Mouse (Mus musculus) stomach, embryonic 14.5 days (tissue): ENCODE data around the gene Shank1. TPM values are rescaled to one million over a fixed set of nuclear protein-coding genes. Genes with fewer than 3 reads are reported as not detected.
A peak's percentile ranks its signal among the peaks of the same experiment; 100 is the strongest.

Source experiments
- ATAC-seq: fragments of 200-750 bp; cut with Nextera tagmentation; 2 replicates; pipeline ENCODE4 v1.8.0; 2017; ENCODE audit warnings: low read depth, moderate TSS enrichment; ENCODE audit not compliant: insufficient number of reproducible peaks, insufficient read depth, low FRiP score
- H3K27ac ChIP-seq: fragments of 300-500 bp; sonication (generic); 2 replicates; pipeline ENCODE4 v1.5.1; 2014; ENCODE audit warnings: mild to moderate bottlenecking, low read length, moderate library complexity, mixed read lengths
- H3K27me3 ChIP-seq: fragments of 300-500 bp; sonication (generic); 2 replicates; pipeline ENCODE4 v1.6.1; 2014; ENCODE audit warnings: low read length, control low read depth, mixed read lengths; ENCODE audit not compliant: control insufficient read depth, insufficient read depth
- H3K36me3 ChIP-seq: fragments of 300-500 bp; sonication (generic); 2 replicates; pipeline ENCODE4 v1.6.1; 2014; ENCODE audit warnings: mild to moderate bottlenecking, control low read depth, low read length, moderate library complexity, mixed read lengths; ENCODE audit not compliant: control insufficient read depth, insufficient read depth
- H3K4me1 ChIP-seq: fragments of 300-500 bp; sonication (generic); 2 replicates; pipeline ENCODE4 v1.6.1; 2014; ENCODE audit warnings: low read length, control low read depth, mixed read lengths; ENCODE audit not compliant: control insufficient read depth, insufficient read depth
- H3K4me2 ChIP-seq: fragments of 300-500 bp; sonication (generic); replicated peaks from 2 replicates; pipeline ENCODE4 v1.6.1; 2014; ENCODE audit warnings: low read depth, low read length, control low read depth
- H3K4me3 ChIP-seq: fragments of 300-500 bp; sonication (generic); 2 replicates; pipeline ENCODE4 v1.5.1; 2014; ENCODE audit warnings: low read depth, low read length, control low read depth
- H3K9ac ChIP-seq: fragments of 300-500 bp; sonication (generic); replicated peaks from 2 replicates; pipeline ENCODE4 v1.6.1; 2014; ENCODE audit warnings: low read depth, mild to moderate bottlenecking, control low read depth, low read length, moderate library complexity, mixed read lengths
- H3K9me3 ChIP-seq: fragments of 300-500 bp; sonication (generic); 2 replicates; pipeline ENCODE4 v1.6.1; 2016; ENCODE audit warnings: low read depth, low read length, control low read depth; ENCODE audit not compliant: control insufficient read depth
- WGBS: fragments of 180-500 bp; shearing (Covaris S2); extraction: QIAGEN DNeasy Blood & Tissue Kit; methylation state at CpG from one replicate; pipeline ENCODE4 v1.1.7; 2014; 5-methylcytosine and 5-hydroxymethylcytosine counted together
- polyA plus RNA-seq: library from polyadenylated mRNA; unstranded; fragments of >200 nt; fragmentation: Nextera tagmentation; extraction: Ambion mirVana; gene quantifications from 2 replicates; pipeline ENCODE4 v1.2.1, GENCODE M21; 2014

Shank1 gene
- polyA plus RNA-seq, 1 experiment from 2014 or later: 4.5 TPM

DNA sequence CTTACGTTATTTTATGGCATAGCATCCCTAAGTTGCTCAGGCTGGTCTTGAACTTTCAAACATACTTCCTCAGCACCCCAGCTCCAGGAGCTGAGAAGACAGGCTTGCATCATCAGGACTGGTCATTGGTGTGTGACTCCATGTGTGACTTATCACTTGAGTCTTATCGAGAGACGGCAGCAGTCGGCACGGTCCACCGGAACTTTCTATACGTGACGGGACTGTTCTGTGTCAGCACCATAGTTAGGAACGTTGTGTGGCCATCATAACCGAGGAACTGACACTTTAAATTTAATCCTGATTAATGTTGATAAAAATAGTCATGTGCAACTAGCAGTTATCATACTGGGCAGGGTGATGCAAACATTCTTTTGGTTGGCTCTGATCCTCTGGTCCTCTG, 31.1 kb downstream of the Shank1 start:
- WGBS: 79% methylated on average over 10 of the region's 10 CpGs
- 0 out of 2 replicates have a peak, but pooled peaks cover 4% of the 10 kb centered on the region for H3K4me1 ChIP-seq
- no peaks in the 10 kb centered on the region for H3K9me3 ChIP-seq
- no peak for ATAC-seq
- H3K27me3 ChIP-seq: peaks cover 26% of the 10 kb centered on the region
- no peak overlapping the region for H3K27ac ChIP-seq
- no peak overlapping the region for H3K9ac ChIP-seq
- no peak overlapping the region for H3K4me2 ChIP-seq
- no peaks in the 10 kb centered on the region for H3K36me3 ChIP-seq
- H3K4me3 ChIP-seq: no peak overlapping the region

DNA sequence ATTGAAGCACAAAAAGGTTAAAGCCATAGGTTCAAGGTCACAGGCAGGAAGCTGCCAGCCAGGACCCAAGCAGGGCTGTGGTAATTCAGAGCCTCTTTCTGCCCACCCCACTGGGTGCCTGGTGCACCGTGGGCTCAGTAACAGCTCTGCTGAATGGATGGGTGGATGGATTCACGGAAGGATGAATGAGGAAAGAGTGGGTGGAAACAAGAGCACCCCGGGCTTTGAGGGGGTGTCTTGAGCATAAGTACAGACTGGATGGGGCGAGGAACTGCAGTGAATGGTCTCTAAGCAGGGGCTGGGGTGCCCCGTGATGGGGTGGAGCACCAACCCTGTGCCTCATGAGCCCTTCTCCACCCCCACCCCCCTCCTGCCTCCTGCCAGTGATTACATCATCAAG, 31.7 kb downstream of the Shank1 start:
- 67% methylated on average over 5 of the region's 5 CpGs for WGBS
- H3K4me3 ChIP-seq: no peak overlapping the region
- H3K27ac ChIP-seq: no peak overlapping the region
- no peak for ATAC-seq
- H3K9me3 ChIP-seq: no peaks in the 10 kb centered on the region
- no peaks in the 10 kb centered on the region for H3K4me1 ChIP-seq
- H3K4me2 ChIP-seq: no peak overlapping the region
- H3K9ac ChIP-seq: no peak overlapping the region
- peaks cover 20% of the 10 kb centered on the region for H3K27me3 ChIP-seq
- H3K36me3 ChIP-seq: no peaks in the 10 kb centered on the region

DNA sequence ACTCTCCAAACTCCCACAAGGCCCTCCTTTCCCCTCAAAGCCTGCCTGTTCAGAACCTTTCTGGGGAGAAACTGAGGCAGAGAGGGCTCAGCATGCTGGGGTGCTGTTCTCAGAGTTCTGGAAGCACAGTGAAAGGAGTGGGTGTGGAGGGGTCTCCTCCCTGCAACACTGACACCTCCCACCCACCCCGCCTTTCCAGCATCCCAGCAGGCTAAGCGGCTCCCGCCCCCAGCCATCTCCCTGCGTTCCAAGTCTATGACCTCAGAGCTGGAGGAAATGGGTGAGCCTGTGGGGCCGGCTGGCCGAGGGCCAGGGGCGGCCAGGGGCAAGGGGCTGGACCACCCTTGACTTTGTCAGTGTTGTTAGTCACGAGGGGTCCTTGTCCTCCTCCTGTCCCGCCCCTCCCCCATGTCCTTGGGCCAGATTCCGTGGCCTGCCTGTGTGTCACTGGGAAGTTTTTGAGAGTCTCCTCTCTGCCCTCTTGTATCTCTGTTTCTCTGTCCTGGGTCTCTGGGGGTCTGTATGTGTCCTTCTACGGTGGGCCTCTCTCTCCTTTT, 33.5 kb downstream of the Shank1 start:
- H3K9me3 ChIP-seq: no peaks in the 10 kb centered on the region
- no peaks in the 10 kb centered on the region for H3K36me3 ChIP-seq
- H3K4me1 ChIP-seq: no peaks in the 10 kb centered on the region
- WGBS: 18% methylated on average over 11 of the region's 11 CpGs
- no peak overlapping the region for H3K4me2 ChIP-seq
- H3K9ac ChIP-seq: no peak overlapping the region
- peak; percentile 38; the same call in 1 of the 2 replicates for ATAC-seq
- 0 out of 2 replicates have a peak, but pooled peaks cover 2% of the 10 kb centered on the region for H3K27me3 ChIP-seq
- H3K27ac ChIP-seq: no peak overlapping the region
- H3K4me3 ChIP-seq: no peak overlapping the region

DNA sequence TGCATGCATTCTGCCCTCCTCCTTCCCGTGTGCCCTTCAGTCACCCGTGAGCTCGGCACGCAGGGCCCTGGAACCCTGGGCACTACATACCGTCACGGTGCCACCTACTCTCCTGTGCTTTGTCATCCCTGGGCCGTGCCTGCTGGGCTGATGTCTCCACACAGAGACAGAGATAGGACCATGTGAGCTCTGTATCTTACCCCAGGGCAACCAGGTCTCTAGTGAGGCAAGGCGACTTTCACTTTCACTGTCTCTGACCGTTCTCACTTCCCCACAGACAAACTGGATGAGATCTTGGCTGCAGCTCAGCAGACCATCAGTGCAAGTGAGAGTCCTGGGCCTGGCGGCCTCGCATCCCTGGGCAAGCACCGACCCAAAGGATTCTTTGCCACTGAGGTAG, 34.6 kb downstream of the Shank1 start:
- no peak overlapping the region for H3K4me2 ChIP-seq
- ATAC-seq: no peak
- H3K4me1 ChIP-seq: no peaks in the 10 kb centered on the region
- H3K27me3 ChIP-seq: no peaks in the 10 kb centered on the region
- H3K36me3 ChIP-seq: no peaks in the 10 kb centered on the region
- no peak overlapping the region for H3K27ac ChIP-seq
- no peak overlapping the region for H3K4me3 ChIP-seq
- H3K9ac ChIP-seq: no peak overlapping the region
- no peaks in the 10 kb centered on the region for H3K9me3 ChIP-seq
- WGBS: 68% methylated on average over 12 of the region's 12 CpGs

DNA sequence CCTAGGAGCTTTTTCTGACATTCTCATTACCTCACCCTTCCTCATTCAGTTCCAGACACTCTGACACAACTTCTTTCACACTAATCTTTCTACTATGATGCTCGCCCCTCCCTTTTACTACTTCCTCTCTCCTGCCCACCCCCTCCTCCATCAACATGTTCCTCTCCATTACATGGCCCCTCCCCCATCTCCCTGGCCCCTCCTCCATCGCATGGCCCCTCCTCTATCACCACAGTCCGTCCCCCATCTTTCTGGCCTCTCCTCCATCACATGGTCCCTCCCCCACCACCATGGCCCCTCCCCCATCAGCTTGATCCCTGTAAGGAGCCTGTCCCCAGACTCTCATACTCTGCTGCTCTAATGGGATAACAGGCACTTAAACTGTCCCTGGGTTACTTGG, 39.0 kb downstream of the Shank1 start:
- no peak overlapping the region for H3K27ac ChIP-seq
- no peak for ATAC-seq
- no peak overlapping the region for H3K4me3 ChIP-seq
- 22% methylated on average over 3 of the region's 3 CpGs for WGBS
- H3K4me1 ChIP-seq: peaks cover 20% of the 10 kb centered on the region; the same call in 1 of the 2 replicates
- H3K9ac ChIP-seq: no peak overlapping the region
- H3K9me3 ChIP-seq: no peaks in the 10 kb centered on the region
- H3K36me3 ChIP-seq: no peaks in the 10 kb centered on the region
- H3K27me3 ChIP-seq: peaks cover 26% of the 10 kb centered on the region
- H3K4me2 ChIP-seq: no peak overlapping the region

DNA sequence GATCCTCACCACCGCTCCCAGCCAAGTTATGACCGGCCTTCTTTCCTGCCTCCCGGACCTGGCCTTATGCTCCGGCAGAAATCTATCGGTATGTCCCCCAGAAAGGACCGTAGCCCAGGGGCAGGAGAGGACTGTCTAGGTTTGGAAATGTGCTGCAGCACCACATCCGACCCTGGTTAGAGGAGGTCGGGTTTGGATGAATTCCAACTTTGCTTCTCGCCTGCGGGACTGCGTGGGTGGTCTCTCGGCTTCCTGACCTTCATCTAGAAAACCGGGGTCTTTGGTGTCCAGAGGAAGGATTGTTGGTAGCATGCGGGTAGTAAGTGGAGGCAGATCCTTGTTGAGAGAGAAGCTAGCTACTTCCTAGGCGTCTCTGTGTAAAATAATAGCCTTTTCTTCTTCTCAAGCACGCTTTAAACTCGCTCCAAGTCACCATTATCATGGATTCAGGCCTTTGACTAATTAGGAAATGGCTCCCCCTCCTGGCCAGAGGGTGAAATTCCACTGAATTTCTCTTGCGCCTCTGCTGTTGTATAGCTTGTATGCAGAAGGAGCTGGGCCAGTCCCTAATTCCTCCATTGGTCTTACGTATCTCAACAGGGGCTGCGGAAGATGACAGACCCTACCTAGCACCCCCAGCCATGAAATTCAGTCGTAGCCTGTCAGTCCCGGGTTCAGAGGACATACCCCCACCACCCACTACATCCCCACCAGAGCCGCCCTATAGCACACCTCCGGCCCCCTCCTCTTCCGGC, 41.1 kb downstream of the Shank1 start:
- Histone ChIP-seq H3K27me3 (peaks cover 46% of the 10 kb centered on the region), H3K27ac (no peak overlapping the region)
- 5% methylated on average over 25 of the region's 25 CpGs for WGBS

DNA sequence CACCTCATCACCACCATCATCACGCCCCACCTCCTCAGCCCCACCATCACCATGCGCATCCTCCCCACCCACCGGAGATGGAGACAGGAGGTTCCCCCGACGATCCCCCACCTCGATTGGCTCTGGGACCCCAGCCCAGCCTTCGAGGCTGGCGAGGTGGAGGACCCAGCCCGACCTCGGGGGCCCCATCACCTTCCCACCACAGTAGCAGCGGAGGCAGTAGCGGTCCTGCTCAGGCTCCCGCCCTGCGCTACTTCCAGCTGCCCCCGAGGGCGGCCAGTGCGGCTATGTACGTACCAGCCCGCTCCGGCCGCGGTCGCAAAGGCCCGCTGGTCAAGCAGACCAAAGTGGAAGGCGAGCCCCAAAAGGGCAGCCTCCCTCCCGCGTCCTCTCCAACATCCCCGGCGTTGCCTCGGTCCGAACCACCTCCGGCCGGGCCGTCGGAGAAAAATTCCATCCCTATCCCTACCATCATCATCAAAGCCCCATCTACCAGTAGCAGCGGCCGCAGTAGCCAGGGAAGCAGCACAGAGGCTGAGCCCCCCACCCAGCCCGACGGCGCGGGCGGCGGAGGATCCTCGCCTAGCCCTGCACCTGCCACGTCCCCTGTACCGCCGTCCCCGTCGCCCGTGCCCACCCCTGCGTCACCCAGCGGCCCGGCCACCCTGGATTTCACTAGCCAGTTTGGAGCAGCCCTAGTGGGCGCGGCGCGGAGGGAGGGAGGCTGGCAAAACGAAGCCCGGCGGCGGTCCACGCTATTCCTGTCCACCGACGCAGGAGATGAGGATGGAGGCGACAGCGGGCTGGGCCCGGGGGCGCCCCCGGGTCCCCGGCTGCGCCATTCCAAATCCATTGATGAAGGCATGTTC, 42.1 kb downstream of the Shank1 start:
- H3K4me1 ChIP-seq: peaks cover 24% of the 10 kb centered on the region; the same call in 1 of the 2 replicates
- H3K4me3 ChIP-seq: 0 out of 2 replicates have a peak overlapping the region, but pooled peaks have one; percentile 12
- H3K36me3 ChIP-seq: no peaks in the 10 kb centered on the region
- no peak overlapping the region for H3K27ac ChIP-seq
- H3K9ac ChIP-seq: 0 out of 2 replicates have a peak overlapping the region, but pooled peaks have one; percentile 4
- H3K27me3 ChIP-seq: peaks cover 46% of the 10 kb centered on the region
- no peaks in the 10 kb centered on the region for H3K9me3 ChIP-seq
- 0 out of 2 replicates have a peak overlapping the region, but pooled peaks have one; percentile 5 for H3K4me2 ChIP-seq
- 3% methylated on average over 69 of the region's 71 CpGs for WGBS
- no peak for ATAC-seq

More for the DNA sequence above, 41.1 kb downstream of the Shank1 start:
- H3K9me3 ChIP-seq: no peaks in the 10 kb centered on the region
- H3K4me2 ChIP-seq: peak overlapping the region; percentile 44
- peak; percentile 42; the same call in 1 of the 2 replicates for ATAC-seq
- peaks cover 20% of the 10 kb centered on the region; the same call in 1 of the 2 replicates for H3K4me1 ChIP-seq
- H3K4me3 ChIP-seq: 0 out of 2 replicates have a peak overlapping the region, but pooled peaks have one; percentile 14
- peak overlapping the region; percentile 4; the same call in 1 of the 2 replicates for H3K9ac ChIP-seq
- no peaks in the 10 kb centered on the region for H3K36me3 ChIP-seq
